Comparison of ENCODE assay signal across 8 mouse cellular contexts in genomic region chr1:90153099-90153744, GRCm38 (mm10). TPM values are rescaled to one million over a fixed set of nuclear protein-coding genes. Genes with fewer than 3 reads are reported as not detected.
DNase-seq lines count a peak whose midpoint lies in the region; ATAC-seq lines count a peak whose summit lies in the region.

Gene Iqca (minus strand): TSS chr1:90153401.

- 2% methylated on average over 18 of the region's 18 CpGs for WGBS in forebrain, embryonic 16.5 days
- WGBS in liver, embryonic 12.5 days (ENCODE audit: insufficient replicate concordance) = 5% methylated on average over 18 of the region's 18 CpGs
- 4% methylated on average over 18 of the region's 18 CpGs for WGBS in neural tube, embryonic 14.5 days

- no peak for DNase-seq in cerebellum, adult 11-12 months
- DNase-seq in heart, postnatal 10 days = peak; percentile 70 to 78
- DNase-seq in kidney, postnatal 25 days = peak; percentile 79 to 83
- peak; percentile 73 for DNase-seq in testis, postnatal 14 days (ENCODE audit: low spot score)

- H3K9me3 ChIP-seq in forebrain, embryonic 16.5 days (ENCODE audit: control insufficient read depth, low read length) = no peaks in the 10 kb centered on the region
- H3K9me3 ChIP-seq in liver, embryonic 12.5 days (replicated peaks) = 0 out of 2 replicates have a peak, but pooled peaks cover 3% of the 10 kb centered on the region
- H3K9me3 ChIP-seq in neural tube, embryonic 14.5 days (ENCODE audit: control insufficient read depth, low read length) = no peaks in the 10 kb centered on the region

- peak; percentile 28; the same call in 1 of the 2 replicates for ATAC-seq in cerebellum, adult (ENCODE audit: insufficient number of reproducible peaks, low FRiP score, low TSS enrichment)
- ATAC-seq in forebrain, embryonic 16.5 days = peak; percentile 93
- ATAC-seq in liver, embryonic 12.5 days = peak; percentile 51
- peak; percentile 95 for ATAC-seq in neural tube, embryonic 14.5 days (ENCODE audit: low read depth)

- no peak within 1 kb of the TSS for H3K27ac ChIP-seq in forebrain, embryonic 16.5 days (ENCODE audit: low read length)
- H3K27ac ChIP-seq in liver, embryonic 12.5 days = no peak within 1 kb of the TSS
- no peak within 1 kb of the TSS for H3K27ac ChIP-seq in neural tube, embryonic 14.5 days (ENCODE audit: low read depth, low read length)

- H3K4me1 ChIP-seq in forebrain, embryonic 16.5 days (replicated peaks; ENCODE audit: control insufficient read depth, insufficient read depth, low read length) = peaks cover 12% of the 10 kb centered on the region
- H3K4me1 ChIP-seq in liver, embryonic 12.5 days = no peaks in the 10 kb centered on the region
- peaks cover 6% of the 10 kb centered on the region for H3K4me1 ChIP-seq in neural tube, embryonic 14.5 days (ENCODE audit: control insufficient read depth, insufficient read depth, low read length)

- no peaks in the 10 kb centered on the region for H3K36me3 ChIP-seq in forebrain, embryonic 16.5 days (ENCODE audit: control insufficient read depth, insufficient read depth)
- H3K36me3 ChIP-seq in liver, embryonic 12.5 days = no peaks in the 10 kb centered on the region
- H3K36me3 ChIP-seq in neural tube, embryonic 14.5 days (ENCODE audit: control insufficient read depth, insufficient read depth, low read length) = no peaks in the 10 kb centered on the region

- peak within 1 kb of the TSS; percentile 49 for H3K4me2 ChIP-seq in forebrain, embryonic 16.5 days (ENCODE audit: low read length)
- peak within 1 kb of the TSS; percentile 36 for H3K4me2 ChIP-seq in liver, embryonic 12.5 days
- H3K4me2 ChIP-seq in neural tube, embryonic 14.5 days (ENCODE audit: low read depth, low read length) = peak within 1 kb of the TSS; percentile 41

- intact Hi-C loops in heart, postnatal 10 days (cut with DNase I) = loop anchor here (5.0 kb wide), 1 partner anchor 434 kb away; no protein-coding TSS in a partner anchor

- H3K27me3 ChIP-seq in forebrain, embryonic 16.5 days (replicated peaks; ENCODE audit: control insufficient read depth, insufficient read depth, low read length) = no peaks in the 10 kb centered on the region
- peaks cover 27% of the 10 kb centered on the region for H3K27me3 ChIP-seq in liver, embryonic 12.5 days (replicated peaks)
- H3K27me3 ChIP-seq in neural tube, embryonic 14.5 days (ENCODE audit: control insufficient read depth, insufficient read depth, low read length) = no peaks in the 10 kb centered on the region

- H3K9ac ChIP-seq in forebrain, embryonic 16.5 days (replicated peaks; ENCODE audit: low read depth, low read length) = peak within 1 kb of the TSS; percentile 3; the same call in 1 of the 2 replicates
- no peak within 1 kb of the TSS for H3K9ac ChIP-seq in liver, embryonic 12.5 days
- H3K9ac ChIP-seq in neural tube, embryonic 14.5 days (replicated peaks; ENCODE audit: low read depth, low read length) = no peak within 1 kb of the TSS

- H3K4me3 ChIP-seq in forebrain, embryonic 16.5 days (replicated peaks; ENCODE audit: low read length) = peak within 1 kb of the TSS; percentile 27
- H3K4me3 ChIP-seq in liver, embryonic 12.5 days = no peak within 1 kb of the TSS
- H3K4me3 ChIP-seq in neural tube, embryonic 14.5 days (ENCODE audit: low read depth, low read length) = no peak within 1 kb of the TSS

RNA-seq across cellular contexts. Expression of gene Iqca, which starts in this region (rescaled TPM):
- polyA plus RNA-seq in forebrain, embryonic 16.5 days (2015; fragmentation: Nextera tagmentation; extraction: Ambion mirVana) = 0.45 and 0.67 TPM in 2 replicates
- total RNA-seq in heart, postnatal 10 days (2021) = not detected
- polyA plus RNA-seq in liver, embryonic 12.5 days (2016; fragmentation: Nextera tagmentation; extraction: Ambion mirVana) = 0.11 and 0.28 TPM in 2 replicates
- 0.70 TPM in 1 of 2 replicates, not detected in the other for polyA plus RNA-seq in neural tube, embryonic 14.5 days (2014; fragmentation: Nextera tagmentation; extraction: Ambion mirVana)

Comparison
In these comparisons a context has a peak if more than half of its experiments do, and no peak if none do; other contexts are left out.
1. Peak in ATAC-seq, H3K4me3 ChIP-seq, H3K9ac ChIP-seq and H3K4me2 ChIP-seq in forebrain, embryonic 16.5 days; RNA of the gene not detected or under 1 TPM.
2. Peak in DNase-seq in heart, postnatal 10 days; RNA of the gene not detected or under 1 TPM.
3. Peak in ATAC-seq and H3K4me2 ChIP-seq in liver, embryonic 12.5 days; RNA of the gene not detected or under 1 TPM.
4. Peak in ATAC-seq and H3K4me2 ChIP-seq in neural tube, embryonic 14.5 days; RNA of the gene not detected or under 1 TPM.
5. ATAC-seq: peak in every context shown above with its lines; median percentile 95 in neural tube, embryonic 14.5 days; 93 in forebrain, embryonic 16.5 days; 51 in liver, embryonic 12.5 days; 28 in cerebellum, adult.